Mouse (Mus musculus) brain, embryonic 14.5 days (tissue): ENCODE measurements around the gene Rbbp4.
A peak's percentile ranks its signal among the peaks of the same experiment; 100 is the strongest.

Experiments
- CTCF ChIP-seq: fragments of 200-500 bp; IDR thresholded peaks from 2 replicates; pipeline ENCODE4 v1.5.1; 2012; ENCODE audit warnings: inconsistent platforms, mild to moderate bottlenecking, moderate library complexity, borderline replicate concordance; ENCODE audit not compliant: insufficient read depth, insufficient read length; ENCODE audit errors: extremely low read depth
- POLR2A ChIP-seq: fragments of 200-500 bp; IDR thresholded peaks from 2 replicates; pipeline ENCODE4 v1.6.1; 2012; ENCODE audit warnings: mild to moderate bottlenecking, inconsistent platforms, borderline replicate concordance; ENCODE audit not compliant: poor library complexity, insufficient read depth, insufficient read length, severe bottlenecking; ENCODE audit errors: extremely low read depth

GRCm38 (mm10) chr4:129272756-129273046 lies 62.5 kb downstream of the Rbbp4 start:
- TF ChIP-seq POLR2A (no peak), CTCF (peak; percentile 33; the same call in 1 of the 2 replicates)
